Mouse (Mus musculus) embryonic facial prominence, embryonic 14.5 days (tissue): ENCODE results near the gene Cds2. TPM values are rescaled to one million over a fixed set of nuclear protein-coding genes. Genes with fewer than 3 reads are reported as not detected.
"Not testable (repeated sequence)": the region's sequence is repeated elsewhere in the genome, so short reads cannot be mapped to it uniquely, and the experiment has no call there.

Source experiments
- ATAC-seq: fragments of 200-750 bp; cut with Nextera tagmentation; 2 replicates; pipeline ENCODE4 v1.8.0; 2017; ENCODE audit warnings: low read depth, moderate number of reproducible peaks, moderate TSS enrichment
- DNase-seq: peaks from one replicate; pipeline ENCODE4 v3.0.0-alpha.2; 2015; ENCODE audit warnings: low spot score
- H3K27ac ChIP-seq: fragments of 300-500 bp; sonication (generic); replicated peaks from 2 replicates; pipeline ENCODE4 v1.5.1; 2014; ENCODE audit warnings: low read depth, mild to moderate bottlenecking, low read length, moderate library complexity
- H3K27me3 ChIP-seq: fragments of 300-500 bp; sonication (generic); replicated peaks from 2 replicates; pipeline ENCODE4 v1.6.1; 2014; ENCODE audit warnings: low read length; ENCODE audit not compliant: control insufficient read depth, insufficient read depth
- H3K36me3 ChIP-seq: fragments of 300-500 bp; sonication (generic); 2 replicates; pipeline ENCODE4 v1.6.1; 2014; ENCODE audit warnings: low read length, mixed read lengths; ENCODE audit not compliant: control insufficient read depth, insufficient read depth
- H3K4me1 ChIP-seq: fragments of 300-500 bp; sonication (generic); 2 replicates; pipeline ENCODE4 v1.6.1; 2014; ENCODE audit warnings: antibody characterized with exemption, low read length; ENCODE audit not compliant: control insufficient read depth, insufficient read depth
- H3K4me2 ChIP-seq: fragments of 300-500 bp; sonication (generic); 2 replicates; pipeline ENCODE4 v1.6.1; 2014; ENCODE audit warnings: low read depth, mild to moderate bottlenecking, low read length, moderate library complexity, mixed read lengths
- H3K4me3 ChIP-seq: fragments of 300-500 bp; sonication (generic); 2 replicates; pipeline ENCODE4 v1.5.1; 2014; ENCODE audit warnings: low read depth, mild to moderate bottlenecking, low read length
- H3K9ac ChIP-seq: fragments of 300-500 bp; sonication (generic); 2 replicates; pipeline ENCODE4 v1.6.1; 2014; ENCODE audit warnings: low read depth, mild to moderate bottlenecking, low read length, moderate library complexity, mixed read lengths
- H3K9me3 ChIP-seq: fragments of 300-500 bp; sonication (generic); 2 replicates; pipeline ENCODE4 v1.6.1; 2016; ENCODE audit warnings: low read length; ENCODE audit not compliant: control insufficient read depth
- WGBS: fragments of 180-500 bp; shearing (Covaris S2); extraction: QIAGEN DNeasy Blood & Tissue Kit; methylation state at CpG from one replicate; pipeline ENCODE4 v1.1.7; 2014; 5-methylcytosine and 5-hydroxymethylcytosine counted together
- polyA plus RNA-seq: library from polyadenylated mRNA; unstranded; fragments of >200 nt; fragmentation: Nextera tagmentation; extraction: Ambion mirVana; gene quantifications from 2 replicates; pipeline ENCODE4 v1.2.1, GENCODE M21; 2014

Gene Cds2
- polyA plus RNA-seq, 1 experiment from 2014 or later: 19.1 TPM

DNA sequence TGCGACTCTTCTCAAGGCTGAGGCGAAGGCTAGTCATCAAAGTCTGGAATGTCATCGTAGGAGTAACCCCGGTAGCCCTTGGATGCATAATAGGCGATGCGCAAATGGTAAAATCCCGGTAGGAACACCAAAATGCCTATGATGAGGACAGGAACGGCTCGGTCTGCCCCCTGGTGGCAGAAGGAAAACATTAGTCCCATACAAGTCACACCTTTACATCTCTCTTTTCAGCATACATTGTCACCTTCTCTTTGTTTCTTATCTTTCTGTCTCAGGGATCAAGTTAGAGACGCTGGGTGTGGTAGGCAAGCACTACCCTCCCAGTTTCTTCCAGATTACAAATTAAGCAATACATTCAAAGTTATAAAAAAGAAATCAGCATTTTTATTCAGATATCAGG lies 22.5 kb upstream of the Cds2 start:
- peaks cover 34% of the 10 kb centered on the region for H3K36me3 ChIP-seq
- not testable (repeated sequence) for H3K4me2 ChIP-seq, H3K9me3 ChIP-seq, H3K4me1 ChIP-seq, H3K27me3 ChIP-seq, H3K4me3 ChIP-seq, H3K9ac ChIP-seq, H3K27ac ChIP-seq, ATAC-seq
- DNase-seq: peak; percentile 54
- WGBS: 16% methylated on average over 5 of the region's 10 CpGs

DNA sequence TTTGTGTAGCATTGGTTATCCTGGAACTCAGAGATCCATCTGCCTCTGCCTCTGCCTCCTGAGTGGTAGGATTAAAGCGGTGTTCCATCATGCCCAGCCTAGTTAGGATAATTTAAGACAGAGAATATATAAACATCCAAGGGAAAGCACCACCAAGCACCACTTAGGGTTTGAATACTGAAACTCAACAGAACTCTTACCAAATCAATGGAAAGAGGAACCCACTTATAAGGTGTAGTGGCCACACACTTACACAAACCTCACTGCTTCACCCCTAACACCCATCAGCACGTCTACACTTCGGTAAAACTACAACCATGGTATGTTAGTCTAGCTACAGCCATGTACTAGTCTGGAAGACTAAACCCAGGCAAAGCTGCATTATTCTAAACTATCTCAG lies 19.6 kb upstream of the Cds2 start:
- Histone ChIP-seq H3K9ac (no peak overlapping the region), H3K36me3 (peaks cover 40% of the 10 kb centered on the region), H3K4me3 (no peak overlapping the region), H3K9me3 (no peaks in the 10 kb centered on the region), H3K27me3 (no peaks in the 10 kb centered on the region), H3K4me2 (no peak overlapping the region), H3K27ac (no peak overlapping the region), H3K4me1 (peaks cover 6% of the 10 kb centered on the region)
- DNase-seq (no peak), ATAC-seq (no peak)
- 94% methylated on average over 3 of the region's 3 CpGs for WGBS

DNA sequence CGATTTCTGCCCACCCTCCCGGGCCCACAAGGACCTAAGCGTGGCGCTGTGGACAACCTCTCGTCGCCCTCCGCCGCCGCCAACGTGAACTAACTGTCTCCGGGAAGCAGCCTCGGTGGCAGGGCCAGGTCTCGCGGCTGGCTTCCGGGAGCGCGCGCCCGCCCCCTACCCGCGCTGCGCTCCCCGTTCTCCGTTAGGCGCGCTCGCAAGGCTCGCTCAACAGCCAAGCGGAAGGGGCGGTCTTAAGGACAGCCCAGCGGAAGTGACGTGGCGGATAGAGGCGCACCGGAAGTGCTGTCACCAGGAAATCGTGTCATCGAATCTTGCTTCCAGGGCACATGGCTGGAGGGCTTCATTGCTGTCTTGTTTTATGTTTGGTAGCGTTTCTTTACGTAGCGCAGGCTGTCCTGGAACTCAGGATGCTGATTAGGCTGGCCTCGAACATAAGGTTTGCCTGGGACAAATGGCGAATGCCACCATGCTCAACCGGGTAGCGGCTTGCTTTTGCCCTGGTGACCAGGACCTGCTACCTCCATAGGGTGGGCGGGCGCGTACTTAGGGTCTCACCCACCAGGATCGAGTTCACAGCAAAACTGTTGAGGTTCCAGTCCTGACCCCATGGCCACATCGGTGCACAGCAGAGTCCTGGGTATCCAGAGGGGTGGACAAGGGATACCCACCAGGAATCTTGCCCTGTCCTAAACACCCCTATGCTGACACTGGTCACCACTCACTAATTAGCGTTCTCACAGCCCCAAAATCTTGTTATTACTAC lies 15.2 kb upstream of the Cds2 start, which contains the start of gene Tmem230:
TSS of gene Tmem230 (minus strand) at position 269 of the 775 bp plus-strand sequence.
- no peaks in the 10 kb centered on the region for H3K9me3 ChIP-seq
- 5% methylated on average over 40 of the region's 50 CpGs for WGBS
- peaks cover 52% of the 10 kb centered on the region for H3K36me3 ChIP-seq
- H3K4me3 ChIP-seq: peak within 1 kb of the TSS; percentile 63
- DNase-seq (peak; percentile 98), ATAC-seq (peak; percentile 92)
- peak within 1 kb of the TSS; percentile 89 for H3K27ac ChIP-seq
- peak within 1 kb of the TSS; percentile 87 for H3K4me2 ChIP-seq
- H3K4me1 ChIP-seq: peaks cover 11% of the 10 kb centered on the region
- peak within 1 kb of the TSS; percentile 78 for H3K9ac ChIP-seq
- no peaks in the 10 kb centered on the region for H3K27me3 ChIP-seq

DNA sequence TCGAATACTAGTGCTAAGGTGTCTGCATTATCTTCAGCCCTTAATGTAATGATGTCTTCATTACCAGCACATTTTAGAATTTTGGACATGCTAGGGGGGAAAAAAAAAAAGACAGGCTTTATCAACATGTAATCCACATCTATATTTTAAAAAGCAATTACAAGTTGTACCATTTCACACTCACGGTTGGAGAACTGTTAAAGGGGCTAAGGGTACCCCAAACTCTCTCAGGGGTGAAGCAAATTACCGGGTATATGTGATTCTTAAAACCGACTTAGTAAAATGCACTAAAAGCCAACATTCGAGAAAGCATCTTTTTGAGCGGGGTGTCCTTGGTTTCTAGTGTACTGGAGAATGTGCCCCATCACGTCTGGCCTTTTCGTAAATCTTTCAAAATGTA lies 11.0 kb upstream of the Cds2 start:
- Histone ChIP-seq H3K4me2 (peak overlapping the region; percentile 62), H3K4me3 (peak overlapping the region; percentile 54), H3K27me3 (no peaks in the 10 kb centered on the region), H3K4me1 (peaks cover 15% of the 10 kb centered on the region), H3K27ac (peak overlapping the region; percentile 41), H3K9me3 (no peaks in the 10 kb centered on the region), H3K36me3 (peaks cover 33% of the 10 kb centered on the region), H3K9ac (peak overlapping the region; percentile 67)
- ATAC-seq (no peak), DNase-seq (no peak)
- WGBS: 8% methylated on average over 8 of the region's 8 CpGs

DNA sequence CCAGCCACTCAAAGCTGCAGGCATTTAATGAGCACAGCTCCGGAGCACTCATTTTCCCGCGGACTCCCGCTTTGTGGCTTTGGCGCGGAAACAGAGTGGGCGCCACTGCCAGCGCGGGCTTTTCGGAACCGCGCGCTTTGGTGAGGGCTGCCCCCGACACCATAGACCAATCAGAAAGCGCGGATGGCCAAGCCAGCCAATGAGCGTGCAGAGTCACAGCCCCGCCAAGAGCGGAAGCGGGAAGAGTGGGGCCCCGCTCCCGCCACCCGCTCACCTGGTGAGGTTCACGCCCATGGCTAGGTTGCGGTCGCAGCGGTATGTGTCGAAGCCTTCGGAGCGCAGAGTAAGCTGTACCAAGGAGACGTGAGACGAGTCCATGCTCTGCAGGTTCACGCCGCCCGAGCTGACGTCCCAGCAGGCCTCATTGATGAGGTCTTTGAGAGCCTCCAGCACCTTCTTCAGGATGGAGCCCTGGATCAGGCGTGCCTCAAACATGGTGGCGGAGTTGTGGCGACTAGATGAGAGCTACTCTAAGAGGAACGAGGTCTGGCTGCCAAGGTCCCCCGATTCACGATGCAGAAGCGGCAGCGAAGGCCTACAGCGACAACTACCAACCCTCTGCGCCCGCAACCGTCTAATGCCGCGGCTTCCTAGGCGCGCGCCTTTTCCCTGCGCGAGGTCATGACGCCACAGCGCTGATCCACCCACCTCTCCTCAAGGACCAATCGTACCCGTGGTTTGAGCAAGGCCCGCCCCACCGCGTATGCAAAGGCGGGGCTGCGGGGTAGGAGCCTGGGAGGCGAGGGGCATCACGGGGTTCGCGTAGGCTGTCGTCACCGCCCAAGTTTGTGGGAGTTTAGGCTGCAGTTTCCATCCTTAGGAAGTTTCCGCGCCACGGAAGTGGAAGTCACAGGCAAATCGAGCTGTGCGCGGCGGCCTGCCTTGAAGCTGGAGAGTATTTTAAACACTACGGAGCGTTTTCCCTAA lies 10.1 kb upstream of the Cds2 start, which contains the start of gene Pcna:
TSS of gene Pcna (minus strand) at position 773 of the 987 bp plus-strand sequence.
- DNase-seq (peak; percentile 99), ATAC-seq (peak; percentile 99)
- H3K9ac ChIP-seq: peak within 1 kb of the TSS; percentile 67
- peak within 1 kb of the TSS; percentile 54 for H3K4me3 ChIP-seq
- under 1% methylated on average over 54 of the region's 79 CpGs for WGBS
- H3K27ac ChIP-seq: peak within 1 kb of the TSS; percentile 93
- no peaks in the 10 kb centered on the region for H3K27me3 ChIP-seq
- H3K4me1 ChIP-seq: peaks cover 14% of the 10 kb centered on the region
- no peaks in the 10 kb centered on the region for H3K9me3 ChIP-seq
- H3K36me3 ChIP-seq: peaks cover 33% of the 10 kb centered on the region
- peak within 1 kb of the TSS; percentile 62 for H3K4me2 ChIP-seq

DNA sequence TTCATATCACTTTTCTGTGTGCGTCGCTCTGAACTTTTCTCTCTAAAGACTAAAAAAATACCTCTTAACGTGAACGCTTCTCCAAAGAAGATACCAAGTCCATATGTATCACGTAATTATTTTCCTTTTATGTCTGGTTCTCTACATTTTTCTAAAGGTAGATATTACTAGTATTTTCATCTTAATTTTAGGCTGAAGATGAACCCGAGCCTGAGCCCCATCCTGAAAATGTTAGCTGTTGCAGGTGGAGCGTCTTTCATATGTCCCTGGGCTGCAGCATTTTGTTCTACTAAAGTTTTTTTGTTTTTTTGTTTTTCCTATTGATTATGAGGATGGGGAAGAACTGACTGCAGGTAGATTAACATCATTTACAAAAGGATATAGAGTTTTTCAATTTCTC lies 9.3 kb upstream of the Cds2 start:
- peak overlapping the region; percentile 62 for H3K4me2 ChIP-seq
- DNase-seq (no peak), ATAC-seq (no peak)
- peak overlapping the region; percentile 93 for H3K27ac ChIP-seq
- H3K27me3 ChIP-seq: no peaks in the 10 kb centered on the region
- H3K4me3 ChIP-seq: peak overlapping the region; percentile 54
- peak overlapping the region; percentile 65 for H3K9ac ChIP-seq
- H3K4me1 ChIP-seq: peaks cover 9% of the 10 kb centered on the region; the same call in 1 of the 2 replicates
- WGBS: under 1% methylated on average over 7 of the region's 7 CpGs
- peaks cover 26% of the 10 kb centered on the region for H3K36me3 ChIP-seq
- H3K9me3 ChIP-seq: no peaks in the 10 kb centered on the region

DNA sequence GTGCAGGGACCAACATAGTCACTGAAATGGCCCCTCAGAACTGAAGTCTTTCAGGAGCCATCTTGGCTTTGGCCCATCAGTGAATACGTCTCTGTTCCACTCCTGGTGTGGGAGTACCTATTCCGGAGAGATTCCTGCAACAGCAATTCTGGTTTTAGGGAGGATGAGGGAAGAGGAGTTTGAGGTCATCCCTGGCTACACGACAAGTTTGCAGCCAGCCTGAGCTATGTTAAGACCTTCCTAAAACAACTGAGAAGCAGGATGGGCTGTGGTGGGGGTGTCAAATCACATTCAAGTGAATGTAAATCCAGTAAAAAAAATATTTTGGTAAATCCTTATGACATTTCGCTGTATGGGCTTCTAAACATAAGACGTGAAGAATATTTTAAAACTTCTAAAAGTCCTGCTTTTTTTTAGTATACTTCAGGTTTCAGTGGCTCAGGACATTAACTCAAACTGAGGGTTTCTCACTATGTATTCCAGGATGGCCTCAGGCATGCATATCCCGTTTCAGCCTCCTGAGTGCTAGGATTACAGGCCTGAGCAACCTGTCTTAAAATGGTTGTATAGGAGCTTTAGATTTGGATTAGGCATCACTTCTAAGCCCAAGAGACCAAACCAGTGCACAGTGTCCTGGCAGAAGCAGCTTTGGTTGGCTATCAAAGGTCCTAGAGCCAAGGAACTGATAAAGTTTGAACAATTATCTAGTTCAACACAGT lies 5.4 kb upstream of the Cds2 start:
- no peak overlapping the region for H3K9ac ChIP-seq
- 87% methylated on average over 6 of the region's 6 CpGs for WGBS
- H3K27me3 ChIP-seq: no peaks in the 10 kb centered on the region
- no peaks in the 10 kb centered on the region for H3K9me3 ChIP-seq
- no peak for ATAC-seq
- no peaks in the 10 kb centered on the region for H3K36me3 ChIP-seq
- no peak overlapping the region for H3K4me2 ChIP-seq
- H3K4me1 ChIP-seq: 0 out of 2 replicates have a peak, but pooled peaks cover 4% of the 10 kb centered on the region
- no peak overlapping the region for H3K27ac ChIP-seq
- no peak for DNase-seq
- H3K4me3 ChIP-seq: no peak overlapping the region

DNA sequence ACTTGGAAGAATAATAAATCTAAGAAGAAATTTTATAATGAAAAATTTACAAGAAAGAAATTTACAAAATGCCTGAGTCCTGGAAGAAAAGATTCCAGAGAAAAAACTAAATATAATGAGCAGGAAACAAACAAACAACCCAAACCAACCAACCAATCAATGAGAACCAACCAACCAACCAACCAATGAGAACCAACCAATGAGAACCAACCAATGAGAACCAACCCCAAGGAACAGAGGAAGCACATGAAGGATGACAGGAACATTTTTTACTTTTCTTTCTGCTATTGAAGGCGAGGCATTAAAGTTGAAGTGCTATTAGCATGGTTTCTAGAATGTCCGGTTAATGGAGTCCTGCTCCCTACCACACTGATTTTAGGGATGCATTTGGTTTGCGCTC lies 2.3 kb upstream of the Cds2 start:
- H3K4me1 ChIP-seq: peaks cover 9% of the 10 kb centered on the region
- WGBS: 94% methylated on average over 3 of the region's 3 CpGs
- H3K4me2 ChIP-seq: no peak overlapping the region
- no peaks in the 10 kb centered on the region for H3K36me3 ChIP-seq
- H3K27me3 ChIP-seq: no peaks in the 10 kb centered on the region
- no peak for DNase-seq
- H3K27ac ChIP-seq: no peak overlapping the region
- no peaks in the 10 kb centered on the region for H3K9me3 ChIP-seq
- H3K9ac ChIP-seq: no peak overlapping the region
- ATAC-seq: no peak
- H3K4me3 ChIP-seq: no peak overlapping the region
